Mouse (Mus musculus): ENCODE measurements around the gene Nup160.

Gene Nup160

GRCm38 (mm10) chr2:90745053-90745678, 68.2 kb downstream of the Nup160 start, which contains the start of gene Fnbp4:
Fnbp4 (plus strand) TSS chr2:90745370.
- DNase-seq (ENCODE audit: low spot score), result peak; percentile 99

- peak; percentile 39 for DNase-seq (ENCODE audit: low spot score)
Observed at GRCm38 (mm10) chr2:90745740-90746537, 68.9 kb downstream of the Nup160 start.

GRCm38 (mm10) chr2:90746538-90746865, 69.5 kb downstream of the Nup160 start:
- no peak for DNase-seq (ENCODE audit: low spot score)

- DNase-seq (ENCODE audit: low spot score), result no peak
Observed at GRCm38 (mm10) chr2:90747131-90747530, 70.1 kb downstream of the Nup160 start.

GRCm38 (mm10) chr2:90749676-90750459, 72.9 kb downstream of the Nup160 start:
- no peak for DNase-seq (ENCODE audit: low spot score)

GRCm38 (mm10) chr2:90753565-90753964, 76.5 kb downstream of the Nup160 start:
- no peak for DNase-seq (ENCODE audit: low spot score)

- no peak for DNase-seq (ENCODE audit: low spot score)
Observed at GRCm38 (mm10) chr2:90754188-90754587, 77.2 kb downstream of the Nup160 start.

GRCm38 (mm10) chr2:90765123-90765522, 88.1 kb downstream of the Nup160 start:
- no peak for DNase-seq (ENCODE audit: low spot score)

GRCm38 (mm10) chr2:90781323-90781722, 104.3 kb downstream of the Nup160 start:
- DNase-seq (ENCODE audit: low spot score), result no peak

- DNase-seq (ENCODE audit: low spot score), result no peak
Observed at GRCm38 (mm10) chr2:90781938-90782337, 104.9 kb downstream of the Nup160 start.

- no peak for DNase-seq (ENCODE audit: low spot score)
Observed at GRCm38 (mm10) chr2:90782458-90782857, 105.4 kb downstream of the Nup160 start, which contains the start of gene Agbl2. Agbl2 (plus strand) TSS chr2:90782727.

- no peak for DNase-seq (ENCODE audit: low spot score)
Observed at GRCm38 (mm10) chr2:90782901-90783486, 106.0 kb downstream of the Nup160 start.
